Mouse (Mus musculus) lung, postnatal 4 days (tissue): ENCODE measurements at regions not wholly inside any gene's neighbourhood (a gene's known extent, or its start where the extent isn't known, plus 50 kb on each side); places are given as distances from the start of the nearest gene placed in this dataset.
A peak's percentile ranks its signal among the peaks of the same experiment; 100 is the strongest.

ENCODE experiments used
- DNase-seq, 2 experiments: peaks; one replicate each; pipeline ENCODE4 v3.0.0; 2021

GRCm38 (mm10) chr13:99056432-99057292 is 72.3 kb upstream of the 1700024P04Rik start:
- DNase-seq, result peak; percentile 21 to 44

- DNase-seq, result peak; percentile 30 to 66
These were observed 71.4 kb upstream of the 1700024P04Rik start for GRCm38 (mm10) chr13:99055609-99056321.

- DNase-seq, result no peak
These were observed 67.7 kb upstream of the 1700024P04Rik start for GRCm38 (mm10) chr13:99052076-99052475.

GRCm38 (mm10) chr13:99049699-99050098 is 65.3 kb upstream of the 1700024P04Rik start:
- peak in 1 of 2 experiments; percentile 9 for DNase-seq

- no peak for DNase-seq
These were observed 64.3 kb upstream of the 1700024P04Rik start for GRCm38 (mm10) chr13:99048651-99049100.

GRCm38 (mm10) chr13:99047219-99047618 is 62.9 kb upstream of the 1700024P04Rik start:
- no peak for DNase-seq

- DNase-seq, result no peak
These were observed 62.4 kb upstream of the 1700024P04Rik start for GRCm38 (mm10) chr13:99046737-99047136.

GRCm38 (mm10) chr13:99042086-99042485 is 57.7 kb upstream of the 1700024P04Rik start:
- no peak for DNase-seq

GRCm38 (mm10) chr13:99041256-99041655 is 56.9 kb upstream of the 1700024P04Rik start:
- no peak for DNase-seq

- DNase-seq, result no peak
These were observed 56.5 kb upstream of the 1700024P04Rik start for GRCm38 (mm10) chr13:99040846-99041245.

- DNase-seq, result no peak
These were observed 55.8 kb upstream of the 1700024P04Rik start for GRCm38 (mm10) chr13:99040171-99040570.

- DNase-seq, result no peak
These were observed 54.7 kb upstream of the 1700024P04Rik start for GRCm38 (mm10) chr13:99039063-99039385.

- no peak for DNase-seq
These were observed 54.1 kb upstream of the 1700024P04Rik start for GRCm38 (mm10) chr13:99038198-99039062.

- DNase-seq, result no peak
These were observed 52.8 kb upstream of the 1700024P04Rik start for GRCm38 (mm10) chr13:99037131-99037530.
